Mouse (Mus musculus) embryonic fibroblast, embryonic 13.5 days (primary cell): Measurements from ENCODE around the gene Acvr1b. TPM values are rescaled to one million over a fixed set of nuclear protein-coding genes. Genes with fewer than 3 reads are reported as not detected.

ENCODE experiments used
- H3K27ac ChIP-seq: 2 replicates; pipeline ENCODE4 v1.5.1; 2012; ENCODE audit warnings: low read length, control low read depth, inconsistent platforms; ENCODE audit not compliant: insufficient read depth
- H3K4me1 ChIP-seq: 2 replicates; pipeline ENCODE4 v1.6.1; 2011; ENCODE audit warnings: low read length; ENCODE audit not compliant: control insufficient read depth, insufficient read depth
- H3K4me3 ChIP-seq: 2 replicates; pipeline ENCODE4 v1.5.1; 2011; ENCODE audit warnings: mild to moderate bottlenecking, control low read depth, low read length; ENCODE audit not compliant: insufficient read depth
- CTCF ChIP-seq: IDR thresholded peaks from 2 replicates; pipeline ENCODE4 v1.5.1; 2011; ENCODE audit warnings: mild to moderate bottlenecking, control low read depth, low read length, moderate library complexity, borderline replicate concordance; ENCODE audit not compliant: insufficient read depth
- POLR2A ChIP-seq: IDR thresholded peaks from 2 replicates; pipeline ENCODE4 v1.6.1; 2011; ENCODE audit warnings: low read depth, mild to moderate bottlenecking, control low read depth, low read length, moderate library complexity
- polyA plus RNA-seq: library from polyadenylated mRNA; stranded (reverse); fragments of >200 nt; gene quantifications from 2 replicates; pipeline ENCODE4 v1.2.4, GENCODE M21; 2011; ENCODE audit warnings: low read depth; ENCODE audit not compliant: missing spikeins, insufficient read length

Gene Acvr1b
- polyA plus RNA-seq, 1 experiment: 9.7 TPM

DNA sequence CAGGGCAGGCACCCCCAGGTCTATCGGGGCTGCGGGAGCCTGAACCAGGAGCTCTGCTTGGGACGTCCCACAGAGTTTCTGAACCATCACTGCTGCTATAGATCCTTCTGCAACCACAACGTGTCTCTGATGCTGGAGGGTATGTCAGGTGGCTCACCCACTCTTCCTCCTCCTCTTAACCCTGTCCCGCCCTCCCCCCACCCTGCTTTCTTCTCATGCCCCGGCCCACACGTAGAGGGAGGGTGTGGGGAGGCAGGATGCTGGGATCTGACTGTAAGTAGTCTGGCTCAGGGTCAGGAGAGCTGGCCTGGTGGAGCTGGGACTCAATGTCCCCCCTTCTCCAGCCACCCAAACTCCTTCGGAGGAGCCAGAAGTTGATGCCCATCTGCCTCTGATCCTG is 38.5 kb upstream of the Acvr1b start:
- H3K27ac ChIP-seq: no peak overlapping the region
- no peak overlapping the region for H3K4me3 ChIP-seq
- TF ChIP-seq CTCF (no peak), POLR2A (no peak)
- peaks cover 5% of the 10 kb centered on the region for H3K4me1 ChIP-seq

GRCm38 (mm10) chr15:101137455-101137854 is 36.4 kb upstream of the Acvr1b start:
- H3K4me3 ChIP-seq: no peak overlapping the region
- TF ChIP-seq POLR2A (no peak), CTCF (no peak)
- H3K27ac ChIP-seq: no peak overlapping the region
- peaks cover 10% of the 10 kb centered on the region for H3K4me1 ChIP-seq

- no peak overlapping the region for H3K4me3 ChIP-seq
- peaks cover 9% of the 10 kb centered on the region; the same call in 1 of the 2 replicates for H3K4me1 ChIP-seq
- TF ChIP-seq POLR2A: no peak
- TF ChIP-seq CTCF: no peak
- H3K27ac ChIP-seq: no peak overlapping the region
Measured at GRCm38 (mm10) chr15:101138675-101139074, 35.2 kb upstream of the Acvr1b start.

GRCm38 (mm10) chr15:101139885-101140284 is 34.0 kb upstream of the Acvr1b start:
- Histone ChIP-seq H3K4me3 (no peak overlapping the region), H3K27ac (no peak overlapping the region), H3K4me1 (peaks cover 9% of the 10 kb centered on the region; the same call in 1 of the 2 replicates)
- TF ChIP-seq POLR2A (no peak), CTCF (no peak)

GRCm38 (mm10) chr15:101140587-101140986 is 33.3 kb upstream of the Acvr1b start:
- TF ChIP-seq CTCF (no peak), POLR2A (no peak)
- H3K27ac ChIP-seq: peak overlapping the region; percentile 41; the same call in 1 of the 2 replicates
- H3K4me3 ChIP-seq: no peak overlapping the region
- H3K4me1 ChIP-seq: peaks cover 9% of the 10 kb centered on the region; the same call in 1 of the 2 replicates

GRCm38 (mm10) chr15:101141061-101141541 is 32.8 kb upstream of the Acvr1b start:
- peak overlapping the region; percentile 41; the same call in 1 of the 2 replicates for H3K27ac ChIP-seq
- H3K4me3 ChIP-seq: no peak overlapping the region
- TF ChIP-seq POLR2A (peak; percentile 88), CTCF (no peak)
- peaks cover 9% of the 10 kb centered on the region; the same call in 1 of the 2 replicates for H3K4me1 ChIP-seq

DNA sequence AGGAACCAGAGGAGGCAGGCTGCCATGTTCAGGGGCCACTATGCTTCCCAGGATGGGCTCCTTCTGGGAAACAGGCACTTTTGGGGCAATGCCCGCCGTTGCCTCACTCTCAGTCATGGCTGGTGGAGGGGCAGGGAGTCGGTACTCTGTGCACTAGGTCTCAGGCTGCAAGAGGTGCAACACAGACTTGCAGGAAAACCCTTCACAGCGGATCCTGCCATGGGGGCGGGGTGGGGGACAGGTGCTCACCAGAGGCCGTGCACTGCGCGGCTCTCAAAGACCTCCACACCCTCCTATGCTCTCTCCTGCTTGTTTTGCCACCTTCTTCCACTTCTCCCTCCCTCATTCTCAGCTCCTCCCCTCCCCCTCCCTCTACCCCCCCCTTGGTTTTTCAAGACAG is 31.2 kb upstream of the Acvr1b start:
- H3K4me3 ChIP-seq: no peak overlapping the region
- no peak overlapping the region for H3K27ac ChIP-seq
- TF ChIP-seq CTCF (no peak), POLR2A (no peak)
- H3K4me1 ChIP-seq: peaks cover 9% of the 10 kb centered on the region; the same call in 1 of the 2 replicates

GRCm38 (mm10) chr15:101143494-101143893 is 30.4 kb upstream of the Acvr1b start:
- Histone ChIP-seq H3K4me3 (no peak overlapping the region), H3K27ac (peak overlapping the region; percentile 5; the same call in 1 of the 2 replicates), H3K4me1 (peaks cover 9% of the 10 kb centered on the region; the same call in 1 of the 2 replicates)
- TF ChIP-seq CTCF (no peak), POLR2A (no peak)

DNA sequence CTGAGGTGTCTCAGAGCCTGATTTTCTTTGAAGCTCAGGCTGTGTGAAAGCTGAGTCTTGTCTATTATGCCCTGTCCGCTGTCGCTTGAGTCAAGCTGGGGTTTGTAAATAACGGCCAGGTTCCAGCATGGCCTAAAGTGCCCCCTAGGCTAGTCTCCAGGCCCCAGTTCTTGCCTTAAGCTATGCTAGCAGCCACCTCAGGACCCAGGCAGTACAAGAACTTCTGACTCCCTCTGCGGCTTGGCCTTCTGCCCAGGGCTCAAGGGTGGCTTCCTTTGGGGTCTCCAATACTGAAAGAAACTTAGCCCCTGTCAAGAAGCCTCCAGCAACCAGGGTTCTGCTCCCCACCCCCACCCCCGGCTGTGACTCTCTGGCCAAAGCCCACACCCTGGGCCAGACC is 29.7 kb upstream of the Acvr1b start:
- TF ChIP-seq POLR2A: no peak
- TF ChIP-seq CTCF: no peak
- Histone ChIP-seq H3K4me3 (no peak overlapping the region), H3K4me1 (peaks cover 9% of the 10 kb centered on the region; the same call in 1 of the 2 replicates), H3K27ac (no peak overlapping the region)

DNA sequence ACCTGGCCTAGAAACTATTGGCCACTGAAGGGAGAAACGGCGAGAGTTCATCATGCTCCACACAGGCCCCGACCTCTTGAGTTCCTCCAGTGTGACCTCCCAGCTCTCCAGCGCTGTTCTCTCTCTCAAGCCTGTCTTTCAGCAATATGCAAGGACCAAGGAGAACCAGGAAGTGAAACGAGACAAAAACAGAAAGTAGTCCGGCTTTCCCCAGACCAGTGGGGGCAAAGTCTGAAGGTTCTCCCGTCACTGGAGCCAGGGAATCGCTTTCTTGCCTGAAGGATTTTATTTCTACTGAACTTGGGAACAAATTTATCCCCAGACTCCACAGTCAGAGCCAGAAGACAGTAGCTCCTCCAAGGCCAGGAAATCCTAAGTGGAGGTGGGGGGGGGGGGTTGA is 29.1 kb upstream of the Acvr1b start:
- no peak overlapping the region for H3K4me3 ChIP-seq
- TF ChIP-seq POLR2A (no peak), CTCF (no peak)
- peaks cover 9% of the 10 kb centered on the region; the same call in 1 of the 2 replicates for H3K4me1 ChIP-seq
- no peak overlapping the region for H3K27ac ChIP-seq

DNA sequence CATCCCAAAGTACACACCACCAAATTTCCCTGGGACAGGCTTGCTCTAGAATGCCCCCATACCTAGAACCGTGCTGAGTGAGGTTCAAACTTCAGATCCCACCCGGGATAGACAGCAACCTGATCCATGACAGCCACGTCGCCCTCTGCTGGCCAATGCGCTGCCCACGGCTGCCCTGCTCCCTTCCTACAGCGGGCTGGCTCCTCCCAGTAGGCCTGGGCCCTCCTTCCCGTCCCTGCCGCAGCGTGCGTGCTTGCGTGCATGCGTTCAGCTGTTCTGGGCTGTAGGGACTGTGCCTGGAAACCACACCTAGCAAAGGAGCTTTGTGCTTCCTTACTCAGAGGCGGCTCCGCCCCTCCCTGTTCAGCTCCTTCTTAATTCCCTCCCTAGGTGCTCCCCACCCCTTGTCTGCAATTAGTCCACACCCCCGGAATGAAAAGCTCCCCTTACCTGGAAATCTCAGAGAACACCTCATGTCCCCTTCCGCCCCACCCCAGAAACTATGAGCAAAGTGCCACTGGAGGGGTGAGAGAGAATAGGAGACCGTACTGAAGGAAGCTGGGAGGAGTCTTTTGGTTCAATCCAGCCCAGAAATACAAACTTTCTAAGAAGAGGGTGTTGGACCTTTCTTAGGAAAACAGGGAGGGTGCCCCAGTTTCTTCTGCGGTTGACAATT is 28.3 kb upstream of the Acvr1b start:
- Histone ChIP-seq H3K27ac (no peak overlapping the region), H3K4me1 (peaks cover 9% of the 10 kb centered on the region; the same call in 1 of the 2 replicates), H3K4me3 (no peak overlapping the region)
- TF ChIP-seq CTCF: peak; percentile 99
- TF ChIP-seq POLR2A: peak; percentile 87
